Mouse (Mus musculus): ENCODE data around the gene Cenph. TPM values are rescaled to one million over a fixed set of nuclear protein-coding genes. Genes with fewer than 3 reads are reported as not detected.

The Cenph gene
- polyA plus RNA-seq, 1 experiment from 2014 or later: 28.0 TPM

DNA sequence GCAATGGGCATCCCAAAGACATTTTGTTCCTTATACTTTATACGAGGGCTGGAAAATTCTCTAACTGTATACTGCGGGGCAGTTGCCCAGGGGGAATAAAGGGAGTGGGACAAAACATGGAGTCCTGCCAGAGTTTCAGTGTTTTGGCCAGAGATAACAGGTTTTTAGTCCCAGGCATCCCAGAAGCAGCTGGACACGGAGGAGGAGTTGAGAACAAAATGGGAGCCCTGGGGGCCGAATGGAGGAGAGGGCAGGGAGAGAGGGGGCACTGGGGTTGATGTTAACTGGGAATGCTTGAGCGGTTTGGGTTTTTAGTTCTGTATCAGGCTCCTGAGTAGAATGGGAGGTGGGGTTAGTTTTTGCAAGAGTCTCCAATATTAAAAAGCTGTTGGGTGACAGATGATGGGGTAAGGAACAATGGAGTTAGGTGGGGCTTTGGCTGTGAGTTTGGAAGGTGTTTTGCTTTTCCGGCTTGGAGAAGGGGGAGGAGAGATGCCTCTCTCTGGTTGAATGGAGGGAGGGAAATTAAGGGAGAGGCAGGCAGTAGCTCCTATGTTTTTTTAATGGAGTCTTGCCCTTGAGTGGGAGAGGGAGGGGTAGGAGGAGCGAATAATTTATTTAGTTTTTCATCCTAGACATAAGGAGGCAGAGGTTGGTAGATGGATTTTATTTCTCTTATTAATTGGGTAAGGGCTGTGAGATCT, 51.5 kb downstream of the Cenph start:
- H3K9ac ChIP-seq: no peak overlapping the region
- H3K4me2 ChIP-seq: no peak overlapping the region
- no peak overlapping the region for H3K4me3 ChIP-seq (replicated peaks)
- no peak overlapping the region for H3K27ac ChIP-seq
- H3K36me3 ChIP-seq: peaks cover 19% of the 10 kb centered on the region
- H3K4me1 ChIP-seq: peaks cover 9% of the 10 kb centered on the region
- no peaks in the 10 kb centered on the region for H3K27me3 ChIP-seq (replicated peaks)
- no peaks in the 10 kb centered on the region for H3K9me3 ChIP-seq
- 77% methylated on average over 7 of the region's 7 CpGs for WGBS
- no peak for ATAC-seq (ENCODE audit: insufficient read depth, low FRiP score, low read depth)

DNA sequence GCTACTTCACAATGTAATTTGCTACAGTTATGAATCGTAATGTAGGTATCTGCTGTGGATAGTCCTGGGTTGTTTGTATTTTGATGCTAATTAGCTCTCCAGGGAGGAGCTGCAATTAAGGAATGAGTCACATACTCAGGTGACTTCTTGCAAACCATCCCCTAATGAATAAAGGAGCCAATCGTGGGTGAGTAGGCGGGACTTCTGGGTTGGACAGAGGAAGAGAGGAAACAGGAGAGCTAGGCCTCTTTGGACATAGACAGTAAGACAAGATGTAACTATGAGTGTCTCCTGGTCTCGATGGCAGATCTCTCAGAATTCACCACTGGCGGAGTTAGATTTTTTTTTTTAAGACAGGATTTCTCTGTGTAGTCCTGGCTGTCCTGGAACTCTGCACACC, 54.0 kb downstream of the Cenph start:
- H3K4me3 ChIP-seq (replicated peaks): no peak overlapping the region
- no peak for ATAC-seq (ENCODE audit: insufficient read depth, low FRiP score, low read depth)
- H3K27ac ChIP-seq: no peak overlapping the region
- H3K4me2 ChIP-seq: no peak overlapping the region
- no peaks in the 10 kb centered on the region for H3K27me3 ChIP-seq (replicated peaks)
- H3K9me3 ChIP-seq: no peaks in the 10 kb centered on the region
- H3K36me3 ChIP-seq: peaks cover 28% of the 10 kb centered on the region
- no peak overlapping the region for H3K9ac ChIP-seq
- H3K4me1 ChIP-seq: no peaks in the 10 kb centered on the region
- 86% methylated on average over 5 of the region's 5 CpGs for WGBS

DNA sequence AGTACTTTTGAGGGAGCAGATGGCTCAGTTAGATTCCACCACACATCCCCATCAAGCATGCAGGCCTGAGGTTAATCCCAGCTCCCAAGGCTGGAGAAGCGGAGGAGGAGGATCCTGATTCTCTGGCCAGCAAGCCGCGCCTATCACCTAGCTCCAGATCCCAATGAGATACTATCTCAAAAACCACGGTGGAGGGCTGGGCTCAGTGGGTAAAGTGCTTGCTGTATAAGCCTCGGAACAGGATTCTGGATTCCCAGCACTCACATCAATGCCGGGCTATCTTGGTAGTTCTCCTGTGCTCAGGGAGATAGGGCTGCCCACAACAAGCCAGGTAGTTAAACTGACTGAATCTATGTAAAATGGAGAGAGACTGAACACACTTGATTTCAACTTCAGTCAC, 60.2 kb downstream of the Cenph start:
- ATAC-seq (ENCODE audit: insufficient read depth, low FRiP score, low read depth): no peak
- WGBS: 83% methylated on average over 6 of the region's 6 CpGs
- Histone ChIP-seq H3K27me3 (replicated peaks) (no peaks in the 10 kb centered on the region), H3K4me3 (replicated peaks) (no peak overlapping the region), H3K27ac (no peak overlapping the region), H3K9ac (no peak overlapping the region), H3K36me3 (peaks cover 43% of the 10 kb centered on the region), H3K4me2 (no peak overlapping the region), H3K4me1 (no peaks in the 10 kb centered on the region), H3K9me3 (no peaks in the 10 kb centered on the region)

Other genes starting within 250 kb of the Cenph start
- 58.9 and 70.3 TPM in 2 replicates for gene Ocln, start 223.2 kb downstream of the Cenph start, polyA plus RNA-seq (2015; fragmentation: Nextera tagmentation; extraction: Ambion mirVana)
- 19.5 and 24.8 TPM in 2 replicates for gene Marveld2, start 158.9 kb downstream of the Cenph start, polyA plus RNA-seq (2015; fragmentation: Nextera tagmentation; extraction: Ambion mirVana)
- 255 and 261 TPM in 2 replicates for gene Ak6, start 124.9 kb downstream of the Cenph start, polyA plus RNA-seq (2015; fragmentation: Nextera tagmentation; extraction: Ambion mirVana)
- 17.9 and 19.0 TPM in 2 replicates for gene Rad17, start 124.8 kb downstream of the Cenph start, polyA plus RNA-seq (2015; fragmentation: Nextera tagmentation; extraction: Ambion mirVana)
- gene Taf9, start 124.3 kb downstream of the Cenph start, polyA plus RNA-seq (2015; fragmentation: Nextera tagmentation; extraction: Ambion mirVana): 8.5 and 11.3 TPM in 2 replicates
- gene Ccdc125, start 106.2 kb downstream of the Cenph start, polyA plus RNA-seq (2015; fragmentation: Nextera tagmentation; extraction: Ambion mirVana): 8.7 and 9.4 TPM in 2 replicates
- gene Cdk7, start 45.0 kb downstream of the Cenph start, polyA plus RNA-seq (2015; fragmentation: Nextera tagmentation; extraction: Ambion mirVana): 75.6 and 81.7 TPM in 2 replicates
- gene Mrps36, start 31.2 kb downstream of the Cenph start, polyA plus RNA-seq (2015; fragmentation: Nextera tagmentation; extraction: Ambion mirVana): 184 TPM in 2 replicates
- 207 and 208 TPM in 2 replicates for gene Ccnb1, start 10.7 kb upstream of the Cenph start, polyA plus RNA-seq (2015; fragmentation: Nextera tagmentation; extraction: Ambion mirVana)
- gene Slc30a5, start 57.5 kb upstream of the Cenph start, polyA plus RNA-seq (2015; fragmentation: Nextera tagmentation; extraction: Ambion mirVana): 58.4 and 64.3 TPM in 2 replicates